Mouse (Mus musculus): ENCODE results near the gene 4931428F04Rik.

4931428F04Rik gene

GRCm38 (mm10) chr8:105285514-105285913 is 4.2 kb downstream of the 4931428F04Rik start:
- DNase-seq = no peak

DNA sequence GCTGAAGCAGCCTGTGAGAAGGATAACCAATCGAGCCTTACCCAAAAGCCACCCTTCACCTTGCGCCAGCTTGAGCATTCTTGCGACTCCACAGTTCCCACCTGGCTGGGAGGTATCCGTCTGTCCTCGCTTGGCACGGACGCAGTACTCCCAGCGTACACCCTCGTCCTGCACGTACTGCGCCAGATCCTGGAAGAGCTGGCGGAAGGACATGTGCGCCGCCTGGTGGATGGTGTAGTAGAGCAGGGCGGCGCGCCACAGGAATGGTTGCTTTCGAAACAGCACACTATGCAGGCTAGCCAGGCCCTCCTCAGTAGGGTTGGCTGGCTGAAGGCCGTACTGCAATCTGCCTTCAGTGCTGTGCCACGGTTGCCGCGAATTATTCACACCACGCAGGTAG is 6.6 kb downstream of the 4931428F04Rik start:
- DNase-seq = peak; percentile 30

GRCm38 (mm10) chr8:105282239-105282638 is 7.4 kb downstream of the 4931428F04Rik start:
- DNase-seq = no peak

DNA sequence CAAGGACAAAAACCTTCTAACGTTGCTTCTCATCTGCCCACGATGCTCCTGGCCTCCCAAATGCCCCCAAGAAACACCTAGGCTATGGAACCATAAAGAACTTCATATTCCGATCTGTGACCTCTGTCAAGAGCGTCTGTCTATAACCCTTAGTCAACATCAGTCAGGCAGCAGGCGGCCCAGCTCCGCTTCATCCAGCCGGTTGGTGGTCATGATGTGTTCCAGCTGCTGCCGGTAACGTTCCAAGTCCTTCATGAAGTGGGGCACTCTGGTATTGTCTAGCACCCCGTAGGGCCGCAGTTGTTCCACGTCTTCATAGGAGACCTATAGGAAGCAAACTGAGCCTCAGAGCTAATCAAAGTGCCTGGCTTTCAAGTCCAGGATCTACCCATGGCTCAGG is 7.8 kb downstream of the 4931428F04Rik start:
- no peak for DNase-seq

- DNase-seq = no peak
These were observed 9.1 kb downstream of the 4931428F04Rik start for GRCm38 (mm10) chr8:105280567-105280966.

GRCm38 (mm10) chr8:105278911-105279334 is 10.7 kb downstream of the 4931428F04Rik start:
- DNase-seq = peak; percentile 94

GRCm38 (mm10) chr8:105276292-105277120 is 13.2 kb downstream of the 4931428F04Rik start:
- DNase-seq = peak; percentile 23

- DNase-seq = no peak
These were observed 13.8 kb downstream of the 4931428F04Rik start, which contains the start of gene Nol3 for GRCm38 (mm10) chr8:105275840-105276239. TSS of gene Nol3 (plus strand) at chr8:105276140.

- peak; percentile 10 for DNase-seq
These were observed 14.3 kb downstream of the 4931428F04Rik start for GRCm38 (mm10) chr8:105275387-105275786.

GRCm38 (mm10) chr8:105270916-105271186 is 18.8 kb downstream of the 4931428F04Rik start:
- DNase-seq = no peak

DNA sequence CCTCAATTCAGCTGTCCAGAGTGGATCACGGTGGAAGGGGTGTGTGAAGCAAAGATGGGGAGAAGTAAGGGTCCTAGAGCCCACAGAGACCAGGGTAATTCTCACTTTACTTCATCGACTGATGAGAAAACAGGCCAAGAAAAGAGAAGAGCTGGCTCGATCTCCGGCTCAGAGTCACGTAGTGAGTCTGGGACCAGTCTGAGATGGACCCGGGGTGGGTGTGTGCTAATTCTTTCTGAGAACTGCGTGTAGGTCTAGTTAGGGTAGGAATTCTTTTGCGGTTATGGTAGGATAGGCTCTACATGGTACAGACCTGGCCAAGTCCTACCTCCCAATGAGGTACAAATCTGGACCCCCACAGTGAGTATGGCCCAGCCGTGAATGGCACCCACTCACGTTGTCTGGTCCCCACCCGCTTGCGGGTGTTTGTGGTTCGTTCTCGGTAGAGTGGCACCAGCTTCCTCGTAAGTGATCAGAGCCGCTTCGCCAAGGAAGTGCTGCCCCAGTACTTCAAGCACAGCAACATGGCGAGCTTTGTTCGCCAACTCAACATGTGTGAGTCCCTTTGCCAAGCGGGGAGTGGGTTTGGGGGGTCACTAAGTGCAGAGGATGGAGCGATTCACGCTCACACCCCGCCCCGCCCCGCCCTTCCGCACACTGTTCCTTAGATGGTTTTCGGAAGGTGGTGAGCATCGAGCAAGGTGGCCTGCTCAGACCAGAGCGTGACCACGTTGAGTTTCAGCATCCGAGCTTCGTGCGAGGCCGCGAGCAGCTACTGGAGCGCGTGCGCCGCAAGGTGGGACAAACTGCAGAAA is 19.4 kb downstream of the 4931428F04Rik start:
- DNase-seq = no peak

GRCm38 (mm10) chr8:105269461-105269947 is 20.2 kb downstream of the 4931428F04Rik start, which contains the start of gene Hsf4:
TSS of gene Hsf4 (plus strand) at chr8:105269801.
- peak; percentile 72 for DNase-seq

DNA sequence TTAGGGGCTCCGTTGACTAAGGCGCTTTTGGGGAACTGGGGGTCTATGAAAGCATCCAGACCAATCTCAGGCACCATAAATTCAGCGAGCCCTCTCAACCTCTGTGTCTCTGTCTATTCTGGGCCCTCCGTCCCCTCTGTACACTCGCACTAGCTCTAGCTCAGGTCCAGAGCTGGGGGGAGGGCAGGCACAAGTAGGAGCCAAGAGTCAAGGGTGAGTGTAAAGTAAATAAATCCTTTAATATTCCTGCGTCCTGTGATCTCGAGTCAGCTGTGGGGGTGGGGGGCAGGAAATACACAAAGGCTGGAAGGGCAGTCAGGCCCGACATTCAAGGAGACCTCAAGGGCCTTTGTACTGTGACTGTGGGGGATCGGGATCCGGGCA is 20.6 kb downstream of the 4931428F04Rik start:
- DNase-seq = no peak

- no peak for DNase-seq
These were observed 21.2 kb downstream of the 4931428F04Rik start for GRCm38 (mm10) chr8:105268342-105269074.

DNA sequence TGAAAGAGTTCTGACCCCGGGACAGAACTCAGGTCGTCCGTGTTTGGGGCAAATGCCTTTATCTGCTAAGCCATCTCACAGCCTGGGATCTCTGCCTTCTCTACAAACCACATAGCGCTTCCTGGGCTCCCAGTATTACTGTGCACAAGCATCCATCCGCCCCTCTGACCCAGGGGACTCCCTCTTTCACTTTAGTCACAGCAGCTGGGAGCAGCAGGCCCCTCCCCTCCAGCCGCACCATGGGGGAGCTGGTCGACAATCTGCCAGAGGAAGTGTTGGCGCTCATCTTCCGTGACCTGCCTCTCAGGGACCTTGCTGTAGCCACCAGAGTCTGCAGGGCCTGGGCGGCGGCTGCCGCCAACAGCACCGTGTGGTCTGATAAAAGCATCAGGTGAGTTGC is 22.9 kb downstream of the 4931428F04Rik start:
- no peak for DNase-seq

DNA sequence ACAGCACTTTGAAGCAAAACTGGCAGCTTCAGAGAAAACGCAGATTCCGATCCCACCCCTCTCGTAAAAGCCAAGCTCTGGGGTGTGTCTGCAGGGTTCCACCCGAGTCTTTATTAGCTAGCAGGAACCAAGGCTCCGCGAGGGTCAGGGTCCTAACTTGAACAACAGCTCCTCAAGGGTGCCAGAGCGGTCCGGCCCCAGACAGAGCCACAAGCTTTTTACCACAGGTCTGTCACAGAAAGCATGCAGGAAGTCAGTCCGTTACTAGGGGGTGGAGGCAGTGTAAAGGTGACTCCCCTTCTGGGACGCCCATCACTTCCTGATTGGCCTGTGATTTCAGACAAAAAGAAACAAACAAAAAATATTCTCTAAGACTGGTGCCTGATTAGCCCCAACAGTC is 24.5 kb downstream of the 4931428F04Rik start:
- peak; percentile 47 for DNase-seq

DNA sequence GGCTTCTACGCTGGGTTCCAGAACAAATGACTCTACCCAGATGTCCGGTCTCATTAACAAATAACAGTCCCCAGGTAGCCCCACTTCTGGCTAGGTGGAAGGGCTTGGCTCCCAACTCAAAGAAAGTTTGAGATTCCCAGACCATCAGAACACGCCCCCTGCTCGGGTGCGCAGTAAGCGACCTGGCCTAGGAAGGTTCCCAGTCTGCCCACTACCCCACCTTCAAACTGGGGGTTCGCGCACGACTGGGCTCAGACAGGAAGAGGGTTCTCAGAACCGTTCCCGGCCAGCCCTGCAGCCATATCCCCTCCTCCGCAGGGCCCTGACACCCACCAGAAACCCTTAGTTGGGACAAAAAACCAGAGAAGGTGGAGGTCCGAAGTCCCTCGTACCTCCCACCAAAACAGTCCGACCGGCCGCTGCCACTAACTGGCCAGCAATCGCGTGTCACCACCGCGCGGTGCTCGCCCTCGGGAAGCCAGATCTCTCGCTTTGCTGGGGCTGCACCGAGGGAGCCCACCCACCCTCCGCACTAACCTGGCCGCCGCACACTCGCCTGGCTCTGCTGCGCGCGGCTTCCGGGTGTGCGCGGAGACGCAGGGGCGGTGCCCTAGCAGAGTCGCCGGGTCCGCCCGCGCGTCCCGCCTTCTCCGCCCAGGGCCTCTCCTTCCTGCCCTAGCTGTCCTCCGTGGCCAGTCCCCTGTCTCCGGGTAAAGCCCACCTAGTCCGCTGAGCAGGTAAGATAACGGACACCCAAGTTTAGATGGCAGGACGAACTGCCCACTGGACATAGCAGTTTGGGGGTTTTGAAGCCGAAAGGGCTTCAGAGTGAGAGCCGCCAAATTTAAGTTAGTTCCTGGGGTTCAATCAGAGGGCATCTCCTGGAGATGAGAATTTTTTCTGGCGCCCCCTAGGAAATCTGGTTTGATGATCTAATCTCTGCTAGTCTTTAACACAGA is 25.4 kb downstream of the 4931428F04Rik start, which contains the start of the genes Tradd and Fbxl8:
Tradd (minus strand) TSS at position 586 of the 959 bp plus-strand sequence.
Fbxl8 (plus strand) TSS at position 625 of the 959 bp plus-strand sequence.
- DNase-seq = peak; percentile 69

DNA sequence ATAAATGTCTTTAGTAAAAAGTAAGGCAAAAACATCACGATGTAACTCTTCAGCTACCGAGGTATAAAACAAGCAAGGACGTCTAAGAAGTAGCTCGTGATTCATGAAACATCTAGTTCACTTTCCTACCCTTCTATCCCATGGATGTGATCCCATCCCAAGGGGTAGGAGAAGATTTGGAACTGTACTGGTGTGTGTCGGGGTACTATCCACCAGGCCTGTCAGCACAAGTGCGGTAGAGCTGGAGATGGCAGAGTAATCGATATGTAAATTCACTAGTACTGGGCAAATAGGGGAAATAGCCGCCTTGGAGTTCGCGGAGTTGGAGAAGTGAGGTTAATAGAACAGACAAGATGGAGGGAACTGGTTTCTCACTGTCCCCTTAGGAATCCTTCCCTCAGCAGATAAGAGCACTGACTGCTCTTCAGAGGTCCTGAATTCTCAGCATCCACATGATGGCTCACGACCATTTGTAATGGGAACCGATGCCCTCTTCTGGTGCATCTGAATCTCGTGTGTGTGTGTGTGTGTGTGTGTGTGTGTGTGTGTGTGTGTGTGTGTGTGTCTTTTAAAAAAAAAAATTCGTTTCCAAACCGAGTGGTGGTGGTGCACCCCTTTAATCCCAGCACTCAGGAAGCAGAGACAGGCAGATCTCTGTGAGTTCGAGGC is 26.3 kb downstream of the 4931428F04Rik start:
- no peak for DNase-seq

GRCm38 (mm10) chr8:105261326-105261980 is 28.2 kb downstream of the 4931428F04Rik start:
- no peak for DNase-seq

GRCm38 (mm10) chr8:105260371-105261099 is 29.1 kb downstream of the 4931428F04Rik start:
- no peak for DNase-seq
